ENCODE assay signal across 8 mouse cellular contexts in the genomic region with DNA sequence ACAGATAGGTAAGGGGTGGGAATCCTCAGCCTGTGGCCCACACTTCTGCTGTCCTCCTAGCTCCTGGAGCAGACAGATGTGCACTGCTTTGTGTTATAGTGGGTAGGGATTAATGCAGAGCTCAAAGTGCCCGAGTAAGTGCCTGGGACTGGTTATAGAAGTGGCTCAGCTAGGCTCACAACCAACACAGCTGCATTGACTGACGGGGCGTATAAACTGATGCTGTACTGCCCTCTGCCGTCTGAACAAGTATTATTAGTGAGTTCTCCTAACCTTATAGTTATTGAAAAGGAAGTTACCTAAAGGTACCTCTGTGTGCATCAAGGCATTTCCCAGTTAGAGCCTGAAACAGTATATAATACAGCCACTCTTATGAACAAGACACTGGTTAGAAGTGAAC.
DNase-seq lines count a peak whose midpoint lies in the region; ATAC-seq and TF ChIP-seq lines count a peak whose summit lies in the region.

No protein-coding gene starts in this region.

- no peak overlapping the region for H3K9ac ChIP-seq in lung, embryonic 14.5 days
- H3K9ac ChIP-seq in neural tube, embryonic 14.5 days (replicated peaks; ENCODE audit: low read depth, low read length): no peak overlapping the region
- no peak overlapping the region for H3K9ac ChIP-seq in stomach, postnatal 0 days (ENCODE audit: low read length)

- no peak overlapping the region for H3K4me3 ChIP-seq in C2C12 (ENCODE audit: insufficient read depth, poor library complexity, severe bottlenecking)
- no peak overlapping the region for H3K4me3 ChIP-seq in lung, embryonic 14.5 days (ENCODE audit: low read depth, low read length)
- H3K4me3 ChIP-seq in neural tube, embryonic 14.5 days (ENCODE audit: low read depth, low read length): no peak overlapping the region
- no peak overlapping the region for H3K4me3 ChIP-seq in stomach, postnatal 0 days (ENCODE audit: low read depth, low read length)

- no peak overlapping the region for H3K27ac ChIP-seq in lung, embryonic 14.5 days (ENCODE audit: low read depth)
- no peak overlapping the region for H3K27ac ChIP-seq in neural tube, embryonic 14.5 days (ENCODE audit: low read depth, low read length)
- H3K27ac ChIP-seq in stomach, postnatal 0 days (replicated peaks): no peak overlapping the region

- no peak overlapping the region for H3ac ChIP-seq in C2C12 (ENCODE audit: control insufficient read depth, insufficient read length, low read depth)

- no peak for TF ChIP-seq EP300 in stomach, postnatal 0 days (optimal IDR thresholded peaks at IDR 0.05)

- H3K4me1 ChIP-seq in lung, embryonic 14.5 days (ENCODE audit: insufficient read depth): no peaks in the 10 kb centered on the region
- no peaks in the 10 kb centered on the region for H3K4me1 ChIP-seq in neural tube, embryonic 14.5 days (ENCODE audit: control insufficient read depth, insufficient read depth, low read length)
- no peaks in the 10 kb centered on the region for H3K4me1 ChIP-seq in stomach, postnatal 0 days (replicated peaks; ENCODE audit: control insufficient read depth, insufficient read depth)

- no peaks in the 10 kb centered on the region for H3K79me2 ChIP-seq in C2C12 (ENCODE audit: control insufficient read depth, insufficient read depth)

- H3K9me3 ChIP-seq in lung, embryonic 14.5 days (ENCODE audit: low read depth, low read length): no peaks in the 10 kb centered on the region
- no peaks in the 10 kb centered on the region for H3K9me3 ChIP-seq in neural tube, embryonic 14.5 days (ENCODE audit: control insufficient read depth, low read length)
- no peaks in the 10 kb centered on the region for H3K9me3 ChIP-seq in stomach, postnatal 0 days (ENCODE audit: control insufficient read depth, low read length)

- no peaks in the 10 kb centered on the region for H3K36me3 ChIP-seq in C2C12 (ENCODE audit: control insufficient read depth, insufficient read depth)
- no peaks in the 10 kb centered on the region for H3K36me3 ChIP-seq in lung, embryonic 14.5 days (ENCODE audit: insufficient read depth)
- H3K36me3 ChIP-seq in neural tube, embryonic 14.5 days (ENCODE audit: control insufficient read depth, insufficient read depth, low read length): no peaks in the 10 kb centered on the region
- no peaks in the 10 kb centered on the region for H3K36me3 ChIP-seq in stomach, postnatal 0 days (ENCODE audit: control insufficient read depth, insufficient read depth, low read length)

- no peaks in the 10 kb centered on the region for H3K79me3 ChIP-seq in C2C12 (ENCODE audit: low read depth)

- H3K27me3 ChIP-seq in C2C12 (ENCODE audit: control insufficient read depth, insufficient read depth, insufficient read length): no peaks in the 10 kb centered on the region
- no peaks in the 10 kb centered on the region for H3K27me3 ChIP-seq in lung, embryonic 14.5 days (ENCODE audit: insufficient read depth, low read length)
- no peaks in the 10 kb centered on the region for H3K27me3 ChIP-seq in neural tube, embryonic 14.5 days (ENCODE audit: control insufficient read depth, insufficient read depth, low read length)
- H3K27me3 ChIP-seq in stomach, postnatal 0 days (ENCODE audit: control insufficient read depth, insufficient read depth, low read length): no peaks in the 10 kb centered on the region

- peak; percentile 66 for ATAC-seq in lung, embryonic 14.5 days (ENCODE audit: insufficient read depth)
- peak; percentile 88 for ATAC-seq in neural tube, embryonic 14.5 days (ENCODE audit: low read depth)
- peak; percentile 88 for ATAC-seq in stomach, postnatal 0 days (ENCODE audit: low FRiP score, low TSS enrichment)

- intact Hi-C loops in heart, postnatal 36 days (cut with DNase I): loop anchor here (1.0 to 2.0 kb wide), 3 partner anchors 68 to 496 kb away; no protein-coding TSS in a partner anchor

- WGBS in lung, embryonic 14.5 days: 6% methylated on average over 4 of the region's 4 CpGs
- 12% methylated on average over 4 of the region's 4 CpGs for WGBS in neural tube, embryonic 14.5 days
- 5% methylated on average over 4 of the region's 4 CpGs for WGBS in stomach, postnatal 0 days

- H3K4me2 ChIP-seq in lung, embryonic 14.5 days: no peak overlapping the region
- H3K4me2 ChIP-seq in neural tube, embryonic 14.5 days (ENCODE audit: low read depth, low read length): no peak overlapping the region
- H3K4me2 ChIP-seq in stomach, postnatal 0 days (replicated peaks; ENCODE audit: low read depth): no peak overlapping the region

- peak; percentile 49 for TF ChIP-seq CTCF in C2C12 (IDR thresholded peaks at IDR 0.05; ENCODE audit: control insufficient read depth, insufficient read depth, insufficient read length)
- peak; percentile 68 for TF ChIP-seq CTCF in lung, embryonic 14.5 days (IDR thresholded peaks at IDR 0.05; ENCODE audit: low read depth)
- peak; percentile 85 for TF ChIP-seq CTCF in stomach, postnatal 0 days (IDR thresholded peaks at IDR 0.05; ENCODE audit: low read depth)

- DNase-seq in ZHBTc4 (ENCODE audit: low read depth, low spot score): peak; percentile 79
- peak; percentile 81 for DNase-seq in embryo, embryonic 11 days
- peak; percentile 57 to 61 for DNase-seq in heart, postnatal 36 days
- DNase-seq in kidney, postnatal 4 days: peak; percentile 69 to 79
- peak; percentile 86 for DNase-seq in lung, embryonic 14.5 days
- peak; percentile 75 for DNase-seq in stomach, postnatal 0 days (ENCODE audit: low spot score)

TF ChIP-seq in C2C12, 6 proteins besides CTCF, POLR2A, EP300 and RAD21:
- TF ChIP-seq MYOG (IDR thresholded peaks at IDR 0.05; ENCODE audit: control insufficient read depth, extremely low read depth, insufficient read length) (no peak), USF1 (IDR thresholded peaks at IDR 0.05; ENCODE audit: low read depth) (no peak), FOSL1 (IDR thresholded peaks at IDR 0.05; ENCODE audit: insufficient read depth, low read length, poor library complexity, severe bottlenecking) (no peak), MAX (IDR thresholded peaks at IDR 0.05) (no peak), MYOD1 (IDR thresholded peaks at IDR 0.05; ENCODE audit: control insufficient read depth, insufficient read length, low read depth) (no peak), CEBPB (IDR thresholded peaks at IDR 0.05; ENCODE audit: low read depth) (no peak)
TF ChIP-seq in C2C12: peak in this region for 0.
